ENCODE assay signal across 11 mouse cellular contexts in the genomic region with DNA sequence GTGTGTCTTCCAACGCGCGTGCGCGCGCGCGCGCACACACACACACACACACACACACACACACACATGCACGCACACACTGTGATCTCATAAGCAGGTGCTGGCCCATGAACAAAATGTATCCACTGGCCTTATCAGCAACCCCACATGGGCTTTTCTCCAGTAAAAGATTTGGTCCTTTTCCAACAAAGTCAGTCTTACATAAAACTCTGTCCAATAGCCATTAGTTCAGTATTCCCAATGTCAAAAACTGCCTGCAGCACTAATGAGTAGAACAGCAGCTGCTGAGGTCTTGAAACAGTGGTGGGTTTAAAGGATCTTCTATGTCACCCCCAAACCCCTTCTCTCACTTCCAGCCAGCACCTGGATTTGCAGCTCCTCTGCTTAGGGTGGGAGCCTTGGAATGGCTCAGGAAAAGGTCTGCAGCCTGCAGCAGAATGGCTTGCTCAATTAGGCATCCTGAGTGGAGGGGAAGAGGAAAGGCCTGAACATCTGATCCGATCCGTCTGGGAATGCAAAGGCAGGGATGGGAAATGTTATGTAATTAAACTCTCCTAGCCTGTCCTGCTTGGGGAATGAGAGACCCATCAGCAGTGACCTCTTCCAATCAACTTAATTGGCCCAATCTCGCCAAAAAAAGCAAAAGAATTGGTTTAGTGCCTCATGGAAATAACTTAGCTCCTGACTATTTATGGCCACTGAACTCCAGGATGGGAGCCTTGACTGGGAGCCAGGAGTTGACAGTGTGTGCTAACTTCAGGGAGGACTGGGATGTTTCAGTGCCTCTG. TPM values are rescaled to one million over a fixed set of nuclear protein-coding genes. Genes with fewer than 3 reads are reported as not detected.
DNase-seq lines count a peak whose midpoint lies in the region; TF ChIP-seq lines count a peak whose summit lies in the region.
"Had no signal": no experiment of that assay in that cellular context is flagged by ENCODE, and none has a peak within 500 bp of the region (broad histone marks: within the 10 kb centered on the region; RNA-seq: fewer than 3 reads in every experiment).

No protein-coding gene starts in this region.

- 0 out of 2 replicates have a peak, but pooled peaks cover 1% of the 10 kb centered on the region for H3K27me3 ChIP-seq in spleen, adult 2 months (ENCODE audit: control insufficient read depth, insufficient read depth, low read length)

- H3K4me3 ChIP-seq in spleen, adult 2 months (ENCODE audit: extremely low read depth, insufficient read depth, insufficient read length): no peak overlapping the region
- H3K4me3 ChIP-seq: lung, embryonic 15.5 days had no signal

- TF ChIP-seq CTCF in spleen, adult 2 months (IDR thresholded peaks at IDR 0.05; ENCODE audit: extremely low read depth, insufficient read depth, insufficient read length, insufficient replicate concordance): no peak

- TF ChIP-seq POLR2A in spleen, adult 2 months (IDR thresholded peaks at IDR 0.05; ENCODE audit: low read depth, low read length): no peak

- peak overlapping the region; percentile 45; the same call in 1 of the 2 replicates for H3K27ac ChIP-seq in spleen, adult 2 months (ENCODE audit: insufficient read depth, low read length)
- H3K27ac ChIP-seq: lung, embryonic 15.5 days had no signal

- H3K36me3 ChIP-seq in spleen, adult 2 months (ENCODE audit: control insufficient read depth, insufficient read depth, low read length): no peaks in the 10 kb centered on the region
- H3K36me3 ChIP-seq: lung, embryonic 15.5 days had no signal

- H3K4me1 ChIP-seq in spleen, adult 2 months (ENCODE audit: control insufficient read depth, insufficient read depth, insufficient read length): no peaks in the 10 kb centered on the region

- DNase-seq in adrenal gland, adult 2 months: peak; percentile 46
- DNase-seq in adrenal gland, adult 8-10 months: no peak
- DNase-seq in spleen, adult 2 months (ENCODE audit: low read depth in 1 of 2, low spot score in 2 of 2): no peak
- DNase-seq in spleen, postnatal 10 days (ENCODE audit: low spot score in 2 of 2): no peak
- peak; percentile 35 to 62 for DNase-seq in kidney, adult 8-10 months
- peak; percentile 44 for DNase-seq in skeletal muscle tissue, adult 2 months (ENCODE audit: low read depth, low spot score)
- no peak for DNase-seq in embryo, embryonic 11 days
- DNase-seq in neural tube, embryonic 10.5 days (ENCODE audit: extremely low spot score, low spot score): no peak
- DNase-seq: cerebellum, postnatal 14 days; thymus, postnatal 36 days had no signal

- 91% methylated on average over 13 of the region's 13 CpGs for WGBS in spleen, adult 2 months

RNA-seq across cellular contexts. Expression of a gene that starts 7.2 kb away (rescaled TPM):
- total RNA-seq in adrenal gland, adult 2 months (2021): 1 to 10 TPM; 2.2 to 3.2 TPM
- 0.82 and 1.0 TPM in 2 replicates for polyA plus RNA-seq in adrenal gland, adult 2 months (2012; rRNA removed)
- total RNA-seq in adrenal gland, adult 8-10 months (2022): 1 to 10 TPM; 1.3 to 4.1 (median 2.6) TPM
- 1.3 and 1.5 TPM in 2 replicates for polyA plus RNA-seq in spleen, adult 2 months (2012; rRNA removed)

Comparison
In these comparisons a context has a peak if more than half of its experiments do, and no peak if none do; other contexts are left out.
1. DNase-seq: peak in adrenal gland, adult 2 months (single experiment), kidney, adult 8-10 months (2 of 2) and skeletal muscle tissue, adult 2 months (single experiment); none in adrenal gland, adult 8-10 months (single experiment), spleen, adult 2 months (0 of 2), spleen, postnatal 10 days (0 of 2), embryo, embryonic 11 days (single experiment) and neural tube, embryonic 10.5 days (single experiment).